Mouse (Mus musculus): ENCODE data around the gene Sik1.

GRCm38 (mm10) chr17:31825678-31826077 is 29.9 kb downstream of the Sik1 start:
- TF ChIP-seq TCF12 (IDR thresholded peaks at IDR 0.05; ENCODE audit: low read depth, low read length), result no peak
- TF ChIP-seq RCOR1 (conservative IDR thresholded peaks at IDR 0.05; ENCODE audit: low read depth, low read length), result no peak
- TF ChIP-seq CTCF (conservative IDR thresholded peaks at IDR 0.05 in 1 of 2, IDR thresholded peaks at IDR 0.05 in 1 of 2; ENCODE audit: low read depth in 2 of 2, low read length in 2 of 2), result no peak
- no peak for TF ChIP-seq UBTF (IDR thresholded peaks at IDR 0.05; ENCODE audit: low read depth, low read length)
- no peak for TF ChIP-seq POLR2A (IDR thresholded peaks at IDR 0.05; ENCODE audit: low read depth, low read length)

All from CH12.LX (cell line).